Mouse (Mus musculus) retina, postnatal 1 day (tissue): ENCODE results near the gene Dennd1a.

Experiments
- DNase-seq: peaks from one replicate; pipeline ENCODE4 v3.0.0-alpha.2; 2012

Dennd1a gene

GRCm38 (mm10) chr2:38100289-38100688 lies 186.9 kb downstream of the Dennd1a start:
- DNase-seq = no peak

GRCm38 (mm10) chr2:38099120-38099773 lies 187.9 kb downstream of the Dennd1a start:
- DNase-seq = peak; percentile 78

- DNase-seq = peak; percentile 52
These were observed 189.7 kb downstream of the Dennd1a start for GRCm38 (mm10) chr2:38097469-38097868.

- DNase-seq = no peak
These were observed 190.9 kb downstream of the Dennd1a start for GRCm38 (mm10) chr2:38096328-38096727.

GRCm38 (mm10) chr2:38094380-38095163 lies 192.6 kb downstream of the Dennd1a start:
- peak; percentile 42 for DNase-seq

GRCm38 (mm10) chr2:38093968-38094367 lies 193.2 kb downstream of the Dennd1a start:
- DNase-seq = no peak

- no peak for DNase-seq
These were observed 193.9 kb downstream of the Dennd1a start for GRCm38 (mm10) chr2:38093242-38093641.

GRCm38 (mm10) chr2:38088346-38088745 lies 198.8 kb downstream of the Dennd1a start:
- DNase-seq = no peak

GRCm38 (mm10) chr2:38085058-38085457 lies 202.1 kb downstream of the Dennd1a start:
- DNase-seq = no peak

- no peak for DNase-seq
These were observed 203.9 kb downstream of the Dennd1a start for GRCm38 (mm10) chr2:38083251-38083650.

GRCm38 (mm10) chr2:38074495-38074894 lies 212.7 kb downstream of the Dennd1a start:
- DNase-seq = no peak

GRCm38 (mm10) chr2:38072061-38072460 lies 215.1 kb downstream of the Dennd1a start:
- no peak for DNase-seq

GRCm38 (mm10) chr2:38068171-38068572 lies 219.0 kb downstream of the Dennd1a start:
- no peak for DNase-seq

GRCm38 (mm10) chr2:38065914-38066313 lies 221.3 kb downstream of the Dennd1a start:
- no peak for DNase-seq

GRCm38 (mm10) chr2:38064266-38064665 lies 222.9 kb downstream of the Dennd1a start:
- no peak for DNase-seq

GRCm38 (mm10) chr2:38062156-38062555 lies 225.0 kb downstream of the Dennd1a start:
- no peak for DNase-seq

- DNase-seq = no peak
These were observed 225.7 kb downstream of the Dennd1a start for GRCm38 (mm10) chr2:38061474-38061873.

- no peak for DNase-seq
These were observed 234.8 kb downstream of the Dennd1a start for GRCm38 (mm10) chr2:38052440-38052839.

- no peak for DNase-seq
These were observed 235.6 kb downstream of the Dennd1a start for GRCm38 (mm10) chr2:38051485-38052085.

- no peak for DNase-seq
These were observed 238.2 kb downstream of the Dennd1a start for GRCm38 (mm10) chr2:38048996-38049395.

GRCm38 (mm10) chr2:38045286-38045685 lies 241.9 kb downstream of the Dennd1a start:
- DNase-seq = no peak

- peak; percentile 76 for DNase-seq
These were observed 246.3 kb downstream of the Dennd1a start for GRCm38 (mm10) chr2:38040845-38041244.

GRCm38 (mm10) chr2:38039621-38040020 lies 247.6 kb downstream of the Dennd1a start:
- no peak for DNase-seq

GRCm38 (mm10) chr2:38028317-38028716 lies 258.9 kb downstream of the Dennd1a start:
- DNase-seq = no peak
